Mouse (Mus musculus): ENCODE results near the gene Snx5.

- TF ChIP-seq POLR2A (IDR thresholded peaks at IDR 0.05; ENCODE audit: control insufficient read depth, low read depth, low read length) (no peak), CTCF (IDR thresholded peaks at IDR 0.05; ENCODE audit: control insufficient read depth, insufficient read depth, insufficient replicate concordance, low read depth, low read length) (no peak)
These were observed 32.4 kb downstream of the Snx5 start for GRCm38 (mm10) chr2:144238341-144238740.
